Mouse (Mus musculus) thymus, adult 2 months (tissue): Measurements from ENCODE around the gene Galr3. TPM values are rescaled to one million over a fixed set of nuclear protein-coding genes. Genes with fewer than 3 reads are reported as not detected.
A peak's percentile ranks its signal among the peaks of the same experiment; 100 is the strongest.

Experiments
- DNase-seq: peaks from one replicate; pipeline ENCODE4 v3.0.0; 2021
- H3K27ac ChIP-seq: fragments of 200-500 bp; 2 replicates; pipeline ENCODE4 v1.5.1; 2012; ENCODE audit warnings: low read length, control low read depth; ENCODE audit not compliant: control insufficient read depth, insufficient read depth
- H3K27me3 ChIP-seq: fragments of 200-500 bp; 2 replicates; pipeline ENCODE4 v1.6.1; 2012; ENCODE audit warnings: mild to moderate bottlenecking, low read length, moderate library complexity, mixed read lengths; ENCODE audit not compliant: control insufficient read depth, insufficient read depth
- H3K36me3 ChIP-seq: fragments of 200-500 bp; 2 replicates; pipeline ENCODE4 v1.6.1; 2012; ENCODE audit warnings: mild to moderate bottlenecking, low read length, moderate library complexity; ENCODE audit not compliant: control insufficient read depth, insufficient read depth
- H3K4me1 ChIP-seq: fragments of 200-500 bp; replicated peaks from 2 replicates; pipeline ENCODE4 v1.6.1; 2012; ENCODE audit warnings: low read length; ENCODE audit not compliant: control insufficient read depth, insufficient read depth
- H3K4me3 ChIP-seq: fragments of 200-500 bp; 2 replicates; pipeline ENCODE4 v1.5.1; 2012; ENCODE audit warnings: mild to moderate bottlenecking, low read length, control low read depth, moderate library complexity; ENCODE audit not compliant: control insufficient read depth, insufficient read depth
- CTCF ChIP-seq: fragments of 200-500 bp; IDR thresholded peaks from 2 replicates; pipeline ENCODE4 v1.5.1; 2012; ENCODE audit warnings: mild to moderate bottlenecking, control low read depth, low read length, moderate library complexity, borderline replicate concordance; ENCODE audit not compliant: control insufficient read depth, poor library complexity, insufficient read depth; ENCODE audit errors: extremely low read depth
- POLR2A ChIP-seq: fragments of 200-500 bp; IDR thresholded peaks from 2 replicates; pipeline ENCODE4 v1.6.1; 2012; ENCODE audit warnings: mild to moderate bottlenecking, low read length, control low read depth, moderate library complexity; ENCODE audit not compliant: control insufficient read depth, poor library complexity, insufficient read depth; ENCODE audit errors: extremely low read depth
- WGBS: fragments of 180-500 bp; shearing (Covaris S2); methylation state at CpG from one replicate; pipeline ENCODE4 v1.1.7; 2018; 5-methylcytosine and 5-hydroxymethylcytosine counted together
- polyA plus RNA-seq: library from polyadenylated mRNA; depleted of rRNA; stranded (reverse); fragments of >200 nt; gene quantifications from 2 replicates; pipeline ENCODE4 v1.2.3, GENCODE M21; 2012; rRNA removed

The Galr3 gene
- polyA plus RNA-seq: 0.71 and 1.6 TPM in 2 replicates

GRCm38 (mm10) chr15:79041585-79041984 is at the start of gene Galr3:
Gene Galr3 (plus strand): TSS chr15:79041885.
- 65% methylated on average over 6 of the region's 6 CpGs for WGBS
- Histone ChIP-seq H3K27ac (no peak within 1 kb of the TSS), H3K4me3 (peak within 1 kb of the TSS; percentile 31), H3K4me1 (peaks cover 19% of the 10 kb centered on the region), H3K36me3 (no peaks in the 10 kb centered on the region), H3K27me3 (peaks cover 12% of the 10 kb centered on the region)
- DNase-seq: no peak
- TF ChIP-seq CTCF (no peak), POLR2A (no peak)

GRCm38 (mm10) chr15:78992235-78992634 is 49.5 kb upstream of the Galr3 start:
- H3K36me3 ChIP-seq: peaks cover 44% of the 10 kb centered on the region
- WGBS: 99% methylated on average over 7 of the region's 7 CpGs
- DNase-seq: no peak

GRCm38 (mm10) chr15:78992925-78993324 is 48.8 kb upstream of the Galr3 start:
- Histone ChIP-seq H3K36me3 (peaks cover 44% of the 10 kb centered on the region), H3K27me3 (no peaks in the 10 kb centered on the region), H3K27ac (no peak overlapping the region), H3K4me3 (no peak overlapping the region), H3K4me1 (peaks cover 11% of the 10 kb centered on the region; the same call in 1 of the 2 replicates)
- 98% methylated on average over 24 of the region's 24 CpGs for WGBS
- no peak for TF ChIP-seq CTCF
- no peak for TF ChIP-seq POLR2A
- DNase-seq: no peak

More at GRCm38 (mm10) chr15:78992235-78992634, 49.5 kb upstream of the Galr3 start:
- H3K27me3 ChIP-seq: no peaks in the 10 kb centered on the region
- peaks cover 11% of the 10 kb centered on the region; the same call in 1 of the 2 replicates for H3K4me1 ChIP-seq
- no peak overlapping the region for H3K4me3 ChIP-seq
- TF ChIP-seq POLR2A (no peak), CTCF (no peak)
- no peak overlapping the region for H3K27ac ChIP-seq

- Histone ChIP-seq H3K27ac (no peak overlapping the region), H3K36me3 (peaks cover 40% of the 10 kb centered on the region), H3K4me3 (no peak overlapping the region), H3K4me1 (peaks cover 25% of the 10 kb centered on the region), H3K27me3 (no peaks in the 10 kb centered on the region)
- DNase-seq: no peak
- no peak for TF ChIP-seq POLR2A
- TF ChIP-seq CTCF: no peak
- 94% methylated on average over 4 of the region's 4 CpGs for WGBS
Measured at GRCm38 (mm10) chr15:78995916-78996315, 45.8 kb upstream of the Galr3 start.

- peaks cover 35% of the 10 kb centered on the region for H3K36me3 ChIP-seq
- DNase-seq: peak; percentile 38
- WGBS: 37% methylated on average over 3 of the region's 3 CpGs
Measured at GRCm38 (mm10) chr15:78996663-78997062, 45.0 kb upstream of the Galr3 start.

GRCm38 (mm10) chr15:78998348-78998747 is 43.3 kb upstream of the Galr3 start:
- peaks cover 19% of the 10 kb centered on the region for H3K36me3 ChIP-seq
- H3K4me3 ChIP-seq: no peak overlapping the region
- no peak for DNase-seq
- H3K27me3 ChIP-seq: no peaks in the 10 kb centered on the region
- 98% methylated on average over 8 of the region's 8 CpGs for WGBS
- TF ChIP-seq CTCF: no peak
- H3K27ac ChIP-seq: no peak overlapping the region
- peaks cover 25% of the 10 kb centered on the region for H3K4me1 ChIP-seq

More at GRCm38 (mm10) chr15:78996663-78997062, 45.0 kb upstream of the Galr3 start:
- TF ChIP-seq POLR2A: no peak
- no peak for TF ChIP-seq CTCF
- no peak overlapping the region for H3K27ac ChIP-seq
- H3K27me3 ChIP-seq: no peaks in the 10 kb centered on the region
- peaks cover 25% of the 10 kb centered on the region for H3K4me1 ChIP-seq
- no peak overlapping the region for H3K4me3 ChIP-seq

- Histone ChIP-seq H3K36me3 (peaks cover 7% of the 10 kb centered on the region; the same call in 1 of the 2 replicates), H3K27ac (no peak overlapping the region), H3K27me3 (no peaks in the 10 kb centered on the region), H3K4me3 (no peak overlapping the region), H3K4me1 (peaks cover 25% of the 10 kb centered on the region)
- WGBS: 71% methylated on average over 11 of the region's 11 CpGs
- DNase-seq: no peak
- TF ChIP-seq POLR2A (no peak), CTCF (no peak)
Measured at GRCm38 (mm10) chr15:78999586-78999985, 42.1 kb upstream of the Galr3 start.
